Mouse (Mus musculus): Measurements from ENCODE around the gene Nhlh1. TPM values are rescaled to one million over a fixed set of nuclear protein-coding genes. Genes with fewer than 3 reads are reported as not detected.

Gene Nhlh1
- total RNA-seq, 2 experiments from 2014 or later = not detected

DNA sequence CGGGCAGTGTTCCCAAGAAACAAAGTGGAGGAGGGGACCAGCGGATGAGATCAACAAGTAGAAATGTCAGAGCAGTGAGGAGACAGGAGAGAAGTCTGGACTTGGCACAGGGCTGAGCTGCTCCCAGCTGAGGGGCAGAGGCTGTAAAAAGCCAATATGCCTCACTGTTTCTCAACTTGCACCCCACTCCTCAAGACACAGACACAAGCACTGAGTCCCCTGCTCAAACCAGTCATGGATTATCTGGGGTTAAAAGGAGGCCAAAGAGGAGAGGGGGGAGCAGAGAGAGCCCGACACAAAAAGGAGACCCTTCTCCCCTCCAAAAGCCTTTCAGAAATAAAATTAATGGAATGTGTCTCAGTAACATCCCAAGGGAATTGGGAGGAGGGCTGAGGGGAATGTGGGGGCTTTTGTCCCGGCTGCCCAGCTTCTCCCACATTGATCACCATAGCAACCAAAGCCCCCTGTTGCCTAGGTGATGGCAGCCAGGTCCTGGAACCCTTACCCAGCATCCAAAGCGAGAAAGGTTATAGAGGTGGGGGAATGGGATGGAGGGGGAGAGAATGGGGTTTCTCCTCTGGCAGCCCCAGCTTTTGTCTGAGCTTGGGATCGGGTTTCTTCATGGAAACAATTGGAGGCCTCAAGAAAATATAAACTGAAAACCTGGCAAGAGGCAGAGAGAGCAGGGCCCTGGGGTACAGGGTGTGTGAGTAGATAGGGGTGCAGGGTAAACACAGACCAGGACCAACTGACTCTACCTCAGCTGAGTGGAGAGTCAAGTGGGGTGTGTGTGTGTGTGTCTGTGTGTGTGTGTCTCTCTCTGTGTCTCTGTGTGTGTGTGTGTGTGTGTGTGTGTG lies 40.5 kb downstream of the Nhlh1 start:
- no peak for DNase-seq

DNA sequence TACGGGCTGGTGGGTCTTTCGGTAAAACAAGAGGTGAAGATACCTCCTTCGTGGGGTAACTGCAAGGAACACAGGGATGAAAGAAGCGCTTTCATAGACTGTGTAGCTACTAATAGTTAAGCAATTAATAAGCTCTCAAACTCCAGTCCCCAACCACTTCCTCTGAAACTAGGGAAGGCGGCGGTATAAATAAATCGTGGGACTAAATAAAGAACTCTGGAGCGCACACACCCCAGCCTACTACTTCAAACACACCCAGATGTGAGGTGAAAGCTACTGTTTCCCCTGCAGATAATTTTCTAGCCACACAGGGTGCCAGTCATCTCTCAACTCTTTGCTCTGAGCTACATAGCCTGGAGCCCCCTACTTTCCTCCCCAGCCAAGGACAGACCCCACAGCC lies 41.3 kb downstream of the Nhlh1 start:
- DNase-seq = no peak

DNA sequence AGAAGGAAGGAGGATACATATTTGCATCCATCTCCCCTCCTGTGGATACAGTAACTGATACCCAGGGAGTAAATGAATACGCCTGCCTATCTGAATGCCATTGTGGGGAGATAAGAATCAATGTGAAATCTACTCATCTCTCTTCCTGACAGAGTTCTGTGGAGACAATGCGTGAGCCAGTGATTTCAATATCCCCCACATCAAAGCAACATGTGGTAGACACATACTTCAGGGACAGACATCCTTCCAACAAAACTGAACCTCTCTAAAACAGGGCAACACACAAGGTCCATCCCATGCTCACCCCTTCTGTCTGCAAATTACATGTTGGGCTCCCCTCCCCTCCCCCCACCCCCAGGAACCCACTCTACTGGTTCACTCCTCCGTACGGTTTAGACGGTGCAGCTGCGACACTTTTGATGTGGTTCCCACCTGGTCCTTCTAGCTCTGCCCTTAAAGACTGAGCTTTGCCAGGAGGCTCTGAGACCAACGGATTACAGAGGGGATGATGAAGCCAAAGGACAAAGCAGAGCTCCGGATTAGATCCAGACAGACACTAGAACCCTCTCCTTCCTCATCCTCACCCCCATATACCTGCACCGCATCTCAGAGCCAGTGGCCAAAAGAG lies 41.9 kb downstream of the Nhlh1 start:
- DNase-seq = no peak

DNA sequence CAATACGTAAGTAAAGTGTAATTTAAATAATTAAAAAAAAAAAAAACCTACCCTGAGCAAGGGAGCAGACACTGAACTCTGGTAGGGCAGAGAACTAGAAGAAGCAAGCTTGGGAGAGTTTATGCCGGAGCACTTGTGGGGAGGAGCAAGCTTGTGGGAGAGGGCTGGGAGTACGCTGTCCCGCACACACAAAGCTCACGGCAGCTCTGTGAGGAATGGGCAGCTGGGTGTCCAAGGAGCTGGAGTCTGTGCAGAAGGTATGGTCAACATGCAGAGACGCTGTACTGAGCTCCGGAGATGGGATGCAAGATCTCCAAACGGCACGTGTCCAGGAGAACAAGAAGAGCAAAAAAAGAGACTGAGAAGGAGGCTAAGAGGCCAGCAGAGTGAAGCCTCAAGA lies 42.6 kb downstream of the Nhlh1 start:
- no peak for DNase-seq

DNA sequence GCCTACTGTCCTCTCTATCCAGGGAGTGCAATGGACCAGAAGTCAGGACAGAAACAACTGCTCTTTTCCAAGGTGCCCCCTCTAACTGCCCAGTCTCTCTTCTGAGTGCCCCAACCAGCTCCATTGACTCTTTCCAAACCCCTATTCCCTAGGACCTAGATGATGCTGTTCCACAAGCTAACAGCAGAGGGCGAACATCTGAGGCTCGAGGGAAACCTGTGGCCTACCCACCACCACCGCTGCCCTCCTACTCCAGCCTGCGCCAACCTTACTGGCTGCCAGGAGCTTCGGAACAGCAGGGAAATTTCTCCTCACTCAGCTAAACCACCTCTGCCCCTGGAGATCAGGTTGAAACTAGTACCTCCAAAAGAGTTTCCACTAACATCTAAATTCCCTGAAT lies 45.3 kb downstream of the Nhlh1 start:
- no peak for DNase-seq

DNA sequence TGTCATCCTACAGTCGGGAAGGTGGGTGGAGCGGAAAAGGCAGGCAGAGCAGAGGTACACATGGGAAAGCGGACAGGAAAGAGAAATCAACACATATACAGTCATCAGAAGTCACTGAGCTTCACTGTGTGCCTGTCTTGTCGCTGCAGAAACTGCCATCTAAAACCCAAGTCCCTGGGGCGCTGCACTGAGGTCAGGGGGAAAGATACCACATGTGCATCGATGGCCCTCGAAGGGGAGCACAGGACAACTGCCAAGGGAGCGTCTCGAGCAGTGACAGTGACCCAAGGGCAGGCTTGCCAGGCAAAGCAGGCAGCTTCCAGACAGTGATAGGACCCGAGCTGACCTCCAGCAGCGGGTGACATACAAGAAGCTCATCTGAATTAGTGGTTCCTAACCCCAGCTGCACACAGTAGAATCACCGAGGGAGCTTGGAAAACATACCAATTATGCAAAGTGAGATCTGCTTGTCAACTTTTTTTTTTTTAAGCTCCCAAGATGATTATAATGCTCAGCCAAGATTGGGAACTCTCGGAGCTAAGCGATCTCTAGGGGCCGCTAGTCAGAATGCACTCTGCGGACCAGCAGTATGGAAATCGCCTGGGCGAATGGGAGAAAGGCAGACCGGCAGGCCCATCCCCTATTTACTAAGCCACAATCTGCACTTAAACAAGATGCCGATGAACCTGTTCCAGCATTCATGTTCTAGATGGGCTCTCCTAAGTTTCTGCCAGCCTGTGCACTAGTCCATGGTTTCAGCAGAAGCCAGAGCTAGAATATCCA lies 47.1 kb downstream of the Nhlh1 start:
- no peak for DNase-seq

DNA sequence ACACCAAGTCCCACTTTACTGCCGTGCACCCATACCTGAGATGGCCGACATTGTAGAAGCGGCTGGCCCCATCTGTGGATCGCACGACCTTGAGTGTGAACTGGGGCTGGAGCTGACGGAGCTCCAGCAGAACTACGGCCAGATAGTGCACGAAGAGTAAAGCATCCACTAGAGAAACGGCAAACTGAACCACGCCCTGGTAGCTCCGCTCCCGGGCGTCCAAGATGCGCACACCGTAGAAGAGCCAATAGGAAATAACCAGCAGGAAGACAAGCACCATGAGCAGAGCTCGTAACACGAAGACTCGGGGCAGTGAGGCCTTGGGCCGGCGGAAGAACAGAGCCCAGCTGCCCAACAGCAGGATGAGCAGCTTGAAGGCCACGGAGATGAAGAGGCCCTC lies 48.0 kb downstream of the Nhlh1 start:
- no peak for DNase-seq

DNA sequence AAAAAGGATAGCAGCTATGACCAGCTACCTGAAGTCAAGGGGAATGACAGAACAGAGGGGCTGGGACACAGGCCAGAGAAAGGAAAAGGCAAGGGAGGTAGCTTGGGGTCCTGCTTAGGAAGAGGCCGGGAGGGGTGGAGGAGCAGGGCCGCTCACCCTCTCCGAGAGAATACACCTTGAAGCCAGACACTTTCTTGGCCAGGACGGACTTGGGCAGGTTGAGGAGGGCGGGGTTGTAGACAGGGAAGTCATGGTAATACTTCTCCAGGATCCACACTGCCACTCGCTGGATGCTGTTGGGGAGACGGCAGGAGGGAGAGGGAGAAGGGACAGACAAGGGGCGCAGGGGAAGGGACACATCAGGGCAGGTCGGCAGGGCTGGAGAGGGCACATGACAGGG lies 49.0 kb downstream of the Nhlh1 start:
- no peak for DNase-seq

DNA sequence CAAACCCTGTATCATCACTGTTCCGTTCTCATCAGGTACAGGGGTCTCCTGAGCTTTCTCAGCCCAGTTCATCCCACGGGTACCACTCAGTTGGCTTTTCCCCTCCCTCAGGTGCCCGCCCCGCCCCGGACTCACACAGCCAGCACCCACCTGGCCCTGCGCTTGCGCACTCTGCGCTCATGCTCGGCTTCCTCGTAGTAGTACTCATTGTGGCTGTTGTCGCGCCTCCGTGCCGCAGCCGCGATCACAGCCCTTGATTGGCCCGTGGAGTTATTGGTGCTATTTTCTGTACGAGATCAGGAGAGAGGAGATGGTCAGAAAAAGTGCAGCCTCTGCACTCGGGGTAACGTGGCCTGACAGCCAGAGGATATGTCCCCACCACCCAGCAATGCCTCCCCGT lies 49.6 kb downstream of the Nhlh1 start:
- DNase-seq = no peak

Other genes with a start within 250 kb of the Nhlh1 start
- gene Cd84, start 217.9 kb downstream of the Nhlh1 start, total RNA-seq (2021) = under 1 TPM; 0.64 to 0.96 TPM
- gene Gm10521, start 161.9 kb downstream of the Nhlh1 start, total RNA-seq (2021) = not detected
- gene Slamf6, start 140.1 kb downstream of the Nhlh1 start, total RNA-seq (2021) = not detected
- gene Vangl2, start 29.1 kb downstream of the Nhlh1 start, total RNA-seq (2021) = under 1 TPM; 0.80 to 1.00 TPM
- gene Copa, start 25.0 kb upstream of the Nhlh1 start, total RNA-seq (2021) = 10 to 100 TPM; 70.6 to 79.4 TPM
- gene Ncstn, start 25.2 kb upstream of the Nhlh1 start, total RNA-seq (2021) = 10 to 100 TPM; 25.7 to 27.1 TPM
- gene Pex19, start 69.2 kb upstream of the Nhlh1 start, total RNA-seq (2021) = 10 to 100 TPM; 76.0 to 82.5 TPM
- 100 to 1,000 TPM; 131 to 159 TPM for gene Dcaf8, start 90.5 kb upstream of the Nhlh1 start, total RNA-seq (2021)
- gene Pea15a, start 149.2 kb upstream of the Nhlh1 start, total RNA-seq (2021) = 10 to 100 TPM; 32.6 to 33.3 TPM
- 1,000 to 10,000 TPM; 5,450 to 5,866 TPM for gene Casq1, start 162.3 kb upstream of the Nhlh1 start, total RNA-seq (2021)
- gene Atp1a4, start 200.8 kb upstream of the Nhlh1 start, total RNA-seq (2021) = under 1 TPM; 0.59 to 0.88 TPM
- 10 to 100 TPM in 1 of 2 experiments, 1 to 10 TPM in 1; 9.2 to 10.7 TPM for gene Igsf8, start 204.1 kb upstream of the Nhlh1 start, total RNA-seq (2021)
- 1,000 to 10,000 TPM; 1,026 to 1,397 TPM for gene Atp1a2, start 240.5 kb upstream of the Nhlh1 start, total RNA-seq (2021)